8 mouse cellular contexts compared by ENCODE assay signal in genomic region chr5:100719235-100720088, GRCm38 (mm10). TPM values are rescaled to one million over a fixed set of nuclear protein-coding genes. Genes with fewer than 3 reads are reported as not detected.
DNase-seq lines count a peak whose midpoint lies in the region; ATAC-seq and TF ChIP-seq lines count a peak whose summit lies in the region.

Gene Hpse (minus strand): TSS chr5:100719716.

- 1% methylated on average over 48 of the region's 56 CpGs for WGBS in embryonic facial prominence, embryonic 12.5 days
- under 1% methylated on average over 46 of the region's 56 CpGs for WGBS in heart, embryonic 12.5 days
- WGBS in kidney, embryonic 14.5 days: 1% methylated on average over 45 of the region's 56 CpGs
- under 1% methylated on average over 41 of the region's 56 CpGs for WGBS in lung, postnatal 0 days

- peak within 1 kb of the TSS; percentile 63 for H3K9ac ChIP-seq in embryonic facial prominence, embryonic 12.5 days
- peak within 1 kb of the TSS; percentile 68 for H3K9ac ChIP-seq in heart, embryonic 12.5 days
- peak within 1 kb of the TSS; percentile 61 for H3K9ac ChIP-seq in kidney, embryonic 14.5 days (ENCODE audit: low read depth, low read length)
- no peak within 1 kb of the TSS for H3K9ac ChIP-seq in lung, postnatal 0 days (replicated peaks; ENCODE audit: low read depth)

- H3K36me3 ChIP-seq in testis, adult 2 months (ENCODE audit: control insufficient read depth, insufficient read depth, low read length): no peaks in the 10 kb centered on the region
- no peaks in the 10 kb centered on the region for H3K36me3 ChIP-seq in embryonic facial prominence, embryonic 12.5 days
- no peaks in the 10 kb centered on the region for H3K36me3 ChIP-seq in heart, embryonic 12.5 days
- no peaks in the 10 kb centered on the region for H3K36me3 ChIP-seq in kidney, embryonic 14.5 days (ENCODE audit: control insufficient read depth, insufficient read depth, low read length)
- H3K36me3 ChIP-seq in lung, postnatal 0 days (ENCODE audit: insufficient read depth, low read length): no peaks in the 10 kb centered on the region

- no peaks in the 10 kb centered on the region for H3K9me3 ChIP-seq in embryonic facial prominence, embryonic 12.5 days
- 0 out of 2 replicates have a peak, but pooled peaks cover 4% of the 10 kb centered on the region for H3K9me3 ChIP-seq in heart, embryonic 12.5 days (replicated peaks)
- no peaks in the 10 kb centered on the region for H3K9me3 ChIP-seq in kidney, embryonic 14.5 days (ENCODE audit: control insufficient read depth, low read length)
- no peaks in the 10 kb centered on the region for H3K9me3 ChIP-seq in lung, postnatal 0 days (ENCODE audit: low read length)

- DNase-seq in testis, postnatal 14 days (ENCODE audit: low spot score): no peak
- DNase-seq in lung, postnatal 0 days (ENCODE audit: low spot score): peak; percentile 80
- peak; percentile 28 to 58 for DNase-seq in urinary bladder, postnatal 36 days (ENCODE audit: low spot score in 2 of 2)

- H3K27me3 ChIP-seq in testis, adult 2 months (ENCODE audit: control insufficient read depth, insufficient read depth, low read length): no peaks in the 10 kb centered on the region
- peaks cover 19% of the 10 kb centered on the region for H3K27me3 ChIP-seq in embryonic facial prominence, embryonic 12.5 days
- H3K27me3 ChIP-seq in heart, embryonic 12.5 days (replicated peaks): peaks cover 24% of the 10 kb centered on the region
- H3K27me3 ChIP-seq in kidney, embryonic 14.5 days (ENCODE audit: control insufficient read depth, insufficient read depth, low read length): no peaks in the 10 kb centered on the region
- no peaks in the 10 kb centered on the region for H3K27me3 ChIP-seq in lung, postnatal 0 days (replicated peaks; ENCODE audit: insufficient read depth, low read length)

- no peak for TF ChIP-seq EP300 in lung, postnatal 0 days (IDR thresholded peaks at IDR 0.05)

- H3K27ac ChIP-seq in testis, adult 2 months (ENCODE audit: control insufficient read depth, insufficient read depth, low read depth, low read length): no peak within 1 kb of the TSS
- no peak within 1 kb of the TSS for H3K27ac ChIP-seq in embryonic facial prominence, embryonic 12.5 days
- H3K27ac ChIP-seq in heart, embryonic 12.5 days (ENCODE audit: poor library complexity, severe bottlenecking): no peak within 1 kb of the TSS
- H3K27ac ChIP-seq in kidney, embryonic 14.5 days (ENCODE audit: low read depth, low read length): no peak within 1 kb of the TSS
- H3K27ac ChIP-seq in lung, postnatal 0 days (ENCODE audit: low read length): no peak within 1 kb of the TSS

- ATAC-seq in embryonic facial prominence, embryonic 12.5 days (ENCODE audit: insufficient number of reproducible peaks, insufficient read depth, low FRiP score, low TSS enrichment): peak; percentile 79
- peak; percentile 76 for ATAC-seq in heart, embryonic 12.5 days (ENCODE audit: insufficient number of reproducible peaks, low FRiP score)
- peak; percentile 87 for ATAC-seq in kidney, embryonic 14.5 days (ENCODE audit: low FRiP score, low TSS enrichment)
- peak; percentile 87 for ATAC-seq in lung, postnatal 0 days
- ATAC-seq in neutrophil, adult 5-6 weeks (ENCODE audit: extremely low read depth, insufficient number of reproducible peaks, low FRiP score, poor library complexity, severe bottlenecking): peak; percentile 49

- peaks cover 3% of the 10 kb centered on the region for H3K4me1 ChIP-seq in testis, adult 2 months (ENCODE audit: control insufficient read depth, insufficient read depth, low read length)
- H3K4me1 ChIP-seq in embryonic facial prominence, embryonic 12.5 days: no peaks in the 10 kb centered on the region; the same call in 1 of the 2 replicates
- peaks cover 3% of the 10 kb centered on the region; the same call in 1 of the 2 replicates for H3K4me1 ChIP-seq in heart, embryonic 12.5 days (replicated peaks)
- peaks cover 6% of the 10 kb centered on the region; the same call in 1 of the 2 replicates for H3K4me1 ChIP-seq in kidney, embryonic 14.5 days (ENCODE audit: control insufficient read depth, insufficient read depth, low read length)
- H3K4me1 ChIP-seq in lung, postnatal 0 days (ENCODE audit: insufficient read depth, low read depth, low read length): no peaks in the 10 kb centered on the region

- peak within 1 kb of the TSS; percentile 20; the same call in 1 of the 2 replicates for H3K4me3 ChIP-seq in testis, adult 2 months (ENCODE audit: control insufficient read depth, low read depth, low read length)
- H3K4me3 ChIP-seq in embryonic facial prominence, embryonic 12.5 days: peak within 1 kb of the TSS; percentile 54
- H3K4me3 ChIP-seq in heart, embryonic 12.5 days: peak within 1 kb of the TSS; percentile 54
- H3K4me3 ChIP-seq in kidney, embryonic 14.5 days (ENCODE audit: low read length): peak within 1 kb of the TSS; percentile 52
- H3K4me3 ChIP-seq in lung, postnatal 0 days (ENCODE audit: low read depth, low read length): peak within 1 kb of the TSS; percentile 46

- no peak for TF ChIP-seq CTCF in testis, adult 2 months (IDR thresholded peaks at IDR 0.05; ENCODE audit: control insufficient read depth, insufficient read depth, insufficient replicate concordance, low read depth, low read length)
- TF ChIP-seq CTCF in lung, postnatal 0 days (IDR thresholded peaks at IDR 0.05): no peak

- peak within 1 kb of the TSS; percentile 98 for H3K4me2 ChIP-seq in embryonic facial prominence, embryonic 12.5 days (replicated peaks)
- peak within 1 kb of the TSS; percentile 92 for H3K4me2 ChIP-seq in heart, embryonic 12.5 days
- H3K4me2 ChIP-seq in kidney, embryonic 14.5 days (replicated peaks; ENCODE audit: low read depth, low read length): peak within 1 kb of the TSS; percentile 98
- peak within 1 kb of the TSS; percentile 87 for H3K4me2 ChIP-seq in lung, postnatal 0 days (replicated peaks; ENCODE audit: low read depth, low read length)

- no peak for TF ChIP-seq POLR2A in testis, adult 2 months (IDR thresholded peaks at IDR 0.05; ENCODE audit: control insufficient read depth, low read depth, low read length)

RNA-seq across cellular contexts. Expression of gene Hpse, which starts in this region (rescaled TPM):
- polyA plus RNA-seq in testis, adult 2 months (2012; rRNA removed): 2.0 and 2.7 TPM in 2 replicates
- 2.6 and 3.1 TPM in 2 replicates for polyA plus RNA-seq in embryonic facial prominence, embryonic 12.5 days (2016; fragmentation: Nextera tagmentation; extraction: Ambion mirVana)
- polyA plus RNA-seq in heart, embryonic 12.5 days (2016; fragmentation: Nextera tagmentation; extraction: Ambion mirVana): 1.3 and 1.5 TPM in 2 replicates
- 2.4 and 3.5 TPM in 2 replicates for polyA plus RNA-seq in kidney, embryonic 14.5 days (2014; fragmentation: Nextera tagmentation; extraction: Ambion mirVana)
- polyA plus RNA-seq in lung, postnatal 0 days (2015; fragmentation: Nextera tagmentation; extraction: Ambion mirVana): 3.0 and 3.6 TPM in 2 replicates
- 18.2 and 19.7 TPM in 2 replicates for total RNA-seq in neutrophil, adult 5-6 weeks (2017)
